Mouse (Mus musculus) ES-E14 (cell line): ENCODE measurements around the gene 2010005H15Rik. TPM values are rescaled to one million over a fixed set of nuclear protein-coding genes. Genes with fewer than 3 reads are reported as not detected.

Source experiments
- DNase-seq: peaks from one replicate; pipeline ENCODE4 v3.0.0-alpha.2; 2013; ENCODE audit warnings: low read depth, low spot score
- H3K27ac ChIP-seq: 2 replicates; pipeline ENCODE4 v1.5.1; 2012; ENCODE audit warnings: low read depth, mild to moderate bottlenecking, low read length, moderate library complexity, mixed read lengths; ENCODE audit not compliant: poor library complexity, insufficient read depth, severe bottlenecking
- H3K36me3 ChIP-seq: 2 replicates; pipeline ENCODE4 v1.6.1; 2012; ENCODE audit warnings: mild to moderate bottlenecking, low read length, moderate library complexity, mixed read lengths; ENCODE audit not compliant: control insufficient read depth, poor library complexity, insufficient read depth, severe bottlenecking
- H3K4me1 ChIP-seq, 2 experiments: fragments of 150-350 bp in 1 of 2; sonication (generic) in 1 of 2; 2 replicates each; pipeline ENCODE4 v1.6.1; 2012; ENCODE audit warnings: low read length in 2 of 2, mild to moderate bottlenecking in 1 of 2, mixed read lengths in 1 of 2; ENCODE audit not compliant: control insufficient read depth in 2 of 2, insufficient read depth in 2 of 2, poor library complexity in 1 of 2
- H3K4me3 ChIP-seq, 2 experiments: fragments of 150-350 bp in 1 of 2; sonication (generic) in 1 of 2; 2 replicates each; pipeline ENCODE4 v1.5.1; 2012; ENCODE audit warnings: low read length in 2 of 2, low read depth in 1 of 2, mild to moderate bottlenecking in 1 of 2, mixed read lengths in 1 of 2; ENCODE audit not compliant: insufficient read depth in 1 of 2, poor library complexity in 1 of 2, severe bottlenecking in 1 of 2
- H3K9ac ChIP-seq: 2 replicates; pipeline ENCODE4 v1.6.1; 2012; ENCODE audit warnings: low read depth, mild to moderate bottlenecking, low read length, mixed read lengths; ENCODE audit not compliant: poor library complexity, insufficient read depth, severe bottlenecking
- H3K9me3 ChIP-seq: fragments of 150-350 bp; sonication (generic); 2 replicates; pipeline ENCODE4 v1.6.1; 2012; ENCODE audit warnings: low read depth, mild to moderate bottlenecking, low read length; ENCODE audit not compliant: control insufficient read depth, insufficient read depth
- CHD2 ChIP-seq: IDR thresholded peaks from 2 replicates; pipeline ENCODE4 v1.6.1; 2014; ENCODE audit warnings: mild to moderate bottlenecking, low read depth, low read length, inconsistent platforms
- HCFC1 ChIP-seq: IDR thresholded peaks from 2 replicates; pipeline ENCODE4 v1.6.1; 2012; ENCODE audit warnings: low read length, inconsistent platforms, borderline replicate concordance; ENCODE audit not compliant: insufficient read depth
- MAFK ChIP-seq: IDR thresholded peaks from 2 replicates; pipeline ENCODE4 v1.6.1; 2014; ENCODE audit warnings: mild to moderate bottlenecking, low read depth, low read length, inconsistent platforms; ENCODE audit not compliant: insufficient read depth
- ZC3H11A ChIP-seq: IDR thresholded peaks from 2 replicates; pipeline ENCODE4 v1.6.1; 2012; ENCODE audit warnings: low read depth, mild to moderate bottlenecking, inconsistent platforms, low read length, borderline replicate concordance
- ZNF384 ChIP-seq: IDR thresholded peaks from 2 replicates; pipeline ENCODE4 v1.6.1; 2012; ENCODE audit warnings: low read depth, low read length, inconsistent platforms
- in situ Hi-C, 2 experiments: fragments of 600-800 bp; cut with MboI; formaldehyde crosslinking; loops; one replicate each; pipeline ENCODE4 v1.15.1; 2025; ENCODE audit warnings: low sequenced_read_pairs in 2 of 2, inconsistent platforms in 1 of 2; ENCODE audit not compliant: unreplicated experiment in 2 of 2
- total RNA-seq: library from RNA; depleted of rRNA; stranded (reverse); fragments of 300-350 nt; gene quantifications from 2 replicates; pipeline ENCODE4 v1.2.3, GENCODE M21; 2012; rRNA removed

The 2010005H15Rik gene
- total RNA-seq, 1 experiment, result not detected

DNA sequence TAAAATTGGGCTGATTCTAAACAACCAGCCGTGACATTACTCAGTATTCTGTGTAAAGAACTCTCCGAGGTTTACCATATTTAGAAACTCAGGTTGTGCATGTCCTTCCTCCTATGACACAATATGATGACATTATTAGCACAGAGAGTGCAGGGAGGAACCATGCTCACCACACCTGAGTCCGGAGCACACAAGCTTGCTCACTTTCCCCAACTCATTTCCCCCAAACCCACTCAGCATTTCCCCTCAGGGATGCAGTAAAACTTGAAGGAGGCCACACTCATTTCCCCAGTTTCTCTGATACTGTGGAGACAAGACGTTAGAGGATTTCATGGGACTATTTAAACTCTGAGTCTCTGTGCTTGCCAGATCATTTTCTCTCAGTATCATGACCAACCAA is 67.9 kb downstream of the 2010005H15Rik start:
- TF ChIP-seq MAFK (no peak), ZC3H11A (no peak), CHD2 (no peak), ZNF384 (no peak), HCFC1 (no peak)
- Histone ChIP-seq H3K9ac (no peak overlapping the region), H3K4me1 (no peaks in the 10 kb centered on the region), H3K9me3 (no peaks in the 10 kb centered on the region), H3K36me3 (no peaks in the 10 kb centered on the region), H3K4me3 (no peak overlapping the region), H3K27ac (no peak overlapping the region)
- no peak for DNase-seq
- in situ Hi-C loops, result no loop called here

Other genes with a start within 250 kb of the 2010005H15Rik start
- gene Kpna1, start 242.7 kb upstream of the 2010005H15Rik start, total RNA-seq, result 34.4 and 43.0 TPM in 2 replicates
- gene Wdr5b, start 180.3 kb upstream of the 2010005H15Rik start, total RNA-seq, result 3.3 and 4.2 TPM in 2 replicates
- 153 and 243 TPM in 2 replicates for gene Fam162a, start 149.9 kb upstream of the 2010005H15Rik start, total RNA-seq
- 160 and 185 TPM in 2 replicates for gene Ccdc58, start 149.8 kb upstream of the 2010005H15Rik start, total RNA-seq
- not detected in 2 replicates for gene Csta1, start 90.2 kb upstream of the 2010005H15Rik start, total RNA-seq
- not detected in 2 replicates for gene Stfa2l1, start 64.7 kb upstream of the 2010005H15Rik start, total RNA-seq
- not detected in 2 replicates for gene Gm5483, start 37.3 kb upstream of the 2010005H15Rik start, total RNA-seq
- gene Gm5416, start 11.1 kb upstream of the 2010005H15Rik start, total RNA-seq, result not detected in 2 replicates
- gene Stfa1, start 55.5 kb downstream of the 2010005H15Rik start, total RNA-seq, result not detected in 2 replicates
- gene BC117090, start 112.9 kb downstream of the 2010005H15Rik start, total RNA-seq, result not detected in 2 replicates
- not detected in 2 replicates for gene BC100530, start 146.3 kb downstream of the 2010005H15Rik start, total RNA-seq
- not detected in 2 replicates for gene Stfa2, start 187.0 kb downstream of the 2010005H15Rik start, total RNA-seq
- not detected in 2 replicates for gene Stfa3, start 233.9 kb downstream of the 2010005H15Rik start, total RNA-seq